Mouse (Mus musculus) urinary bladder, adult 18-20 months (tissue): ENCODE results near the gene Rem2.

Source experiments
- DNase-seq, 2 experiments: peaks; one replicate each; pipeline ENCODE4 v3.0.0; 2022; ENCODE audit warnings: low spot score in 2 of 2, mixed read lengths in 2 of 2

Rem2 gene

GRCm38 (mm10) chr14:54443712-54444618, 31.9 kb upstream of the Rem2 start:
- DNase-seq, result peak in 1 of 2 experiments; percentile 71

DNA sequence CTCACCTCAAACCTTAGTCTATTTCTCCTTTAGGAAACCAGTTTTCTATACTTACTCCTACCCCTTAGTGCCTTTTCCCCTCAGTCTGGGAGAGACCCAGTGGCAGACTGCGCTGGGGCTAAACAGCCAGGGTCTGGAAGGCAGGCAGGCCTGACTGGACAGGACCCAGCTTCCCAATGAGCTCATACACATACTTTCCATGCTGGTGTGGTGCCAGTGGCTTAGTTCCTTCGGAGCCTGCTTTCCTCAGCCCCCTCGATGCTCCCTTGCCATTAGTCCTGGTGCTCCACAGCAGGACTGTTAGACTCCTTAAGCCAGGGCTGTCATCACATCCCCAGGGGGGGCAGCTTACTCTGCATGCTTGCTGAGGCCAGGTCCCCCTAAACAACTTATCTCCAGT, 30.4 kb upstream of the Rem2 start:
- DNase-seq, result no peak

- DNase-seq, result no peak
Observed at GRCm38 (mm10) chr14:54453566-54453965, 22.3 kb upstream of the Rem2 start.

DNA sequence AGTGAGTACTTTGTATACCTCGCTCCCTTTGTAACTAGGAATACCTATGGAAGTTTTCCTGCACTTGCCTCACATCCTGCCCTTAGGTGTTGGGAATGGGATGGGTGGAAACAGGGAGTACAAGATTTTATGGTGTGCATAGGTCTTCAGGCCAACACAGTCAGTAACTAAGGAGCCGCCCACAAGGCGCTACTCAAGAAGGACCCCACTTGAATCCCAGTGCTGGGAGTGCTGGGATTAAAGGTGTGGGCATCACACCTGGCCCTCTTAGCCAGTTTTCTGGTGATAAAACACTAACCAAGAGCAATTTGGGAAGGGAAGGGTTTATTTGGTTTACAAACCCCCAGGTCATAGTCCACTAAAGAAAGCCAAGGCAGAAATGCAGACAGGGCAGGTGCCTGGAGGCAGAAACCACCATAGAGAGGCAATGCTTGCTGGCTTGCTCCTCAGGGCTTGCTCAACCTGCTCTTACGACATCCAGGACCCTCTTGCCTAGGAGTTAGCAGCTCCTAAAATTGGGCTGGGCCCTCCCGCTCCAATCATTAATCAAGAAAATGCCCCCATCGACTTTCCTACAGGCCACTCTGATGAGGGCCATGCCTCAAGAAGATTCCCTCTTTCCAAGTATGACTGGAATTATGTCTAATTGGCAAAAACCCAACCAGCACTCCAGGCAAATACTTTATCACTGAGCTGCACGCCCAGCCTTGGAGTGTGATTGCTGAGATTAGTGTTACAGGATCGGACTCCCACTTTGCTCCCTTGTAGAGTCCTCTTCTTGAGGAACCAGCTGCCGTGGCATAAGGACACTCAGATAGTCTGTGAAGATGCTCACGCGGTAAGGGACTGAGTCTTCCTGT, 21.0 kb upstream of the Rem2 start:
- no peak for DNase-seq

DNA sequence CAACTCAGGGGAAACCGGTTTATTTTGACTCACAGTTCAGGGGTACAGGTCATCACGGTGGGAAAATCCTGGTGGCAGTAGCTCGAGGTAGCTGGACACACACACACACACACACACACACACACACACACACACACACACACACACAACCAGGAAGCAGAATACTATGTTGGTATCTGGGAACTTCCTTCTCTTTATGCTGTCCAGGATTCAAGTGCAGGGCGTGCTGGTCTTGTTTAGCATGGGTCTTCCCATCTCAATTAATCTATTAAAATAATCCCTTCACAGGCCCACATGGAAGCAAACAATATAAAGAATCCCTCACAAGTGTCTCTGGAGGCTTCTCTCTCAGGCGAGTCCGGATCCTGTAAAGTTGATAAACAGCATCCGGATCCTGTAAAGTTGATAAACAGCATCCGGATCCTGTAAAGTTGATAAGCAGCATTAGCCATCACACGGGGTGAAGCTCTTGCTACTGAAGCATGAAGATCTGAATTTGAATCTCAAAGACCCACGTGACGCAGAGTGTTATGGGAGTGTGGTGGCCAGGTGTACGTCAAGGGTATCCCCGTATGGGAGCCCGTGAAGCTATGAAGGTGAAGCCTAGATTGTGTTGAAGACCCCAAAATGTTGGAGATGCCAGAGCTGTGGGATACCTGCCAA, 17.9 kb upstream of the Rem2 start:
- no peak for DNase-seq

DNA sequence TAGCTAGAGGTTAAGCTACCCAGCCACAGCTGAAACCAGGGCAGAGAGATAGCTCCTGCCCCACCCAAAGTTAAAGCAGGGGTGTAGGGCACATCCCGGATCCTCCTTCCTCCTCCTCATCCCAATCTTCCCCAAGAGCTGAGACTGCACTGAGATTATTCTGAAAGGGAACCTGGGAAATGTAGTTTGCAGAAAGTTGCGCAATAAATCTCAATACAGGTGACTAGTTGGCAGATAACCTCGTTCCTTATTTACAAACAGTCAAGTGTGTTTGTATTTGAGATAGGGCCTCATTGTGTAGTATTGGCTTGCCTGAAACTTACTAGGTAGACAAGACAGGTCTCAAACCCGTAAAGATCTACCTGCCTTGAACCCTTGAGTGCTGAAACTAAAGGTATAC, 13.8 kb upstream of the Rem2 start:
- no peak for DNase-seq

DNA sequence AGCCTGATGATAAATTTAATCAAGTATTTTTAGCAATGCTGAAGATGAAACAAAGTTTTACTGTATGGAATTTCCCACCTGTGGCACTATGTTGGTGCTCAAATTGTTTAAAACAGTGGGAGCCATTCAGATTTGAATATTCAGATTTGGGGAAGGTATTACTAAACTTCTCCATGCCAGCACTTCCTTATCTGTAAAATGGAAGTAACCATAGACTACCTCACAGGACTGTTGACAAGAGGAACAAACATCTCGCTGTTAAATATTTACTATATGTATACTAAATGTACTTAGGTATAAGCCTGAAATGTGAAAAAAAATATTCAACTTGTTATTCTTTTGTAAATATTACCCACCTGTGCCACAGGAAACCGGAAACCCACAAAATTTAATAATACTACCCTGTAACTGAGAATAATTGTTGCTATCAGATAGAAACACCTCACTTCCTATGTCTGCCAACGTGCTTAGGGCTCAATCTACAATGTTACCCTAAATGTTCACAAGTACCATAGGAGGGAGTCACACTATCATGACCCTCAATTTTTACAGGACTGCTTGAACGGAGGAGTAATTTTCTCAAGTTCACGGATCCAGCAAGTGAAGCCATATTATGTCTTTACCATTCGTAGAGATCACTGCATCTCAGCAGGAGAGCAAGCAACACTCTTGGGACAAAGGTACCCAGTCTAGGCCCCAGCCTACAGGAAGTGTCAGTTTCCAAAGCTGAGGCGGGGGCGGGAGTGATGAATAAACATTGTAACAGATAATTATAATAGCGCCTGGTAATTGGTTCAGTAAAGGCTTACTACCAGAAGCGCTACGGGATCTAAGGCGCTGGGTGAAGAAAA, 12.6 kb upstream of the Rem2 start:
- no peak for DNase-seq

GRCm38 (mm10) chr14:54463959-54464292, 12.0 kb upstream of the Rem2 start, which contains the start of gene Lrp10:
TSS of gene Lrp10 (plus strand) at chr14:54464137.
- DNase-seq, result peak; percentile 82 to 88

GRCm38 (mm10) chr14:54464293-54465005, 11.5 kb upstream of the Rem2 start:
- peak; percentile 67 to 69 for DNase-seq

DNA sequence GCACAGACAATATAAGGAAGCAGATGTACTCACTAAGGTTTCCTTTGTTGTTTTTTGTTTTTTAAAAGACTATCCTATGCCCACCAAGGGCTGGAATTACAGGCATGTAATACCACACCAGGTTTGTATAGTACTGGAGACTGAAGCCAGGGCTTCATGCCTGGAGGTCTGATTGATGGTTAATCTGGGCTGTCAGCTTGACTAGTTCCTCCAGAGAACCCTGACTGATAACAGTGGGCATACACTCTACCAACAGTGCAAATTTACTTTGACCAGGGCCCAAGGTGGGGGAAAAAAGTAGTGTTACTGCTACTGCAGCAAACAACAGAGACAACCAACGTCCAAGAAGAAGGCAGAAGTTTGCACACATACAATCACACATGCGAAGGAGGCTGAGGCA, 4.4 kb upstream of the Rem2 start:
- no peak for DNase-seq

DNA sequence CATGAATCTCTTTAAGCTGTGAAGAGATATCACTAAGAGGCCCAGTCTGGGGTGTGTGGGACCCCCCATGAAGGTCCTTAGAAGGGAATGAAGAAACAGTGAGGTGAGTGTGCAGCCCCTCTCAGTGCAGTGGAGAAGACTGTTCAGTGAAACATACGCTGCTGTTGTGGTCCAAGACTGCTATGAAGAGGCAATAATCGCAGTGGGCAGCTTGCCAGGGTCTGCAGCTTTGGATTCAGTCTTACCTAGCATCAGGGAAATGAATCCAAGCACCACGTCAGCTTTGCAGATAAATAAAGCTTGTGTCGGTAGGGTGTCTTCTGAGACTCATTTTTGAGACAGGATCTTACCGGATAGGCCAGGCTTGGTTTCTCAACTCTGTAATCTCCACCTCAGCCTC, 3.2 kb upstream of the Rem2 start:
- DNase-seq, result no peak

- DNase-seq, result no peak
Observed at GRCm38 (mm10) chr14:54474744-54475143, 1.2 kb upstream of the Rem2 start.

GRCm38 (mm10) chr14:54477172-54477909, 1.4 kb downstream of the Rem2 start:
- no peak for DNase-seq

DNA sequence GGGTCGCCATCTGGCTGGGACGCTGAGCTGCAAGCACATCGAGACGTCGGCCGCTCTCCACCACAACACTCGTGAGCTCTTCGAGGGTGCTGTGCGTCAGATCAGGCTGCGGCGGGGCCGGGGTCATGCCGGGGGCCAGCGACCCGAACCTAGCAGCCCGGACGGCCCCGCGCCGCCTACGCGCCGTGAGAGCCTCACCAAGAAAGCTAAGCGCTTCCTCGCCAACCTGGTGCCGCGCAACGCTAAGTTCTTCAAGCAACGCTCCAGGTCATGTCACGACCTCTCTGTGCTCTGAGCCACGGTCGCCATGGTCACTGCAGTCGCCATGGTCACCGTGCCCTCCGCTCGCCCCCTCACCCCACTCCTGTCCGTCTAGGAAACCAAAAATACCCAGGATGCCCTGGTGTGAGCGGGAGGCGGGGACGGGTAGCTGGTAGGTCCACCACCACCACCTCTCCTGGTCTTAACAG, 3.6 kb downstream of the Rem2 start:
- DNase-seq, result peak in 1 of 2 experiments; percentile 22

GRCm38 (mm10) chr14:54480673-54481072, 4.8 kb downstream of the Rem2 start:
- no peak for DNase-seq

DNA sequence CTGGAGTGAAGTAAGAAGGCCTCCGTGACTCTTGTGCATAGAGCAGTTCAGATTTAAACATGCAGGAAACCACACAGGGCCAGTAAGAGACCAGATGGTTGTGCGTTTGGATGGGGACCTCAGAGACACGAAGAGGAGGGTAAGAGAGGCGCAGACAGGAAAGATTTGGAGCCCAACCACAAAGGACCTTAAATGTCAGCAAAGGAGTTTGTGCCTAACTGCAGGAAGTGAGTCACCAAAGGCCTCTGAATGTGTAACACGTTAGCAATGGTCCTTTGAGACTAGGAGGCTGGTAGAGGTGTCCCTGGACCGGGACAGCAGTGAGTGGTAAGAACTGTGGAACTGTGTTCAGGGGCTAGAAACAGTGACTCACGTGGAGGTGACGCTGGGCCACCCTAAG, 5.5 kb downstream of the Rem2 start:
- no peak for DNase-seq

DNA sequence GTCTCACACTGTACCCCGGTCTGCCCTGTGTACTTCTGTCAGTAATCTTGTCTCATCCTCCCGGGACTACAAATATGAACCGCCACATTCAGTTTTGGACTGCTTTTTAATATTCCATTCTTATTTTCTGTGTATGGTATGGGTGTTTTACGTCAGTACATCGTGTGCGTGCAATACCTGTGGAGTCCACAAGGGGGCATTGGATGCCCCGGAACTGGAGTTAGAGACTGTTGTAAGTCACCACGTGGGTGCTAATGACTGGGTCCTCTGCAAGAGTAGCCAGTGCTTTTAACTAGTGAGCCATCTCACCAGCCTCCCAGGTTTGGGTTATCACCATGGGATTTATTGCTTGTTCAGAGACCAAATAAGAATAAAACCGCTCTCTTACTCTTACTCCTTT, 6.6 kb downstream of the Rem2 start:
- no peak for DNase-seq

DNA sequence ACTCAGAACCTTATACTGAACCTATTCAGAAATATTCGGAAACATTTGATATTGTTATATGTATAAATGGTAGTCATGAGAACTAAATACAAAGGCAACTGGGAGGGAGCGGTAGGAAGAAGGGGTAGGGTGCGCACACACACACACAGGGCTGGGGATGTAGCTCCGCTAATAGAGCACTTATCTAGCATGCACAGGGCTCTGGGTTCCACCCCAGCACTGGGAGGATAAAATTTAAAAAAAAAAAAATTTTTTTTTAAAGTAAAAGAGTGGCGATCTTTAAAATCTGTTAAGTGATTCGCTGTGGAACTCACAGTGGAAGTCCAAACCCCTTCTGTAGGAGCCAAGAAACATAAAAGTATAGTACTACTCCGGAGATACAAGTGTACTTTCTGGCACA, 10.0 kb downstream of the Rem2 start:
- no peak for DNase-seq

GRCm38 (mm10) chr14:54487732-54488131, 11.8 kb downstream of the Rem2 start:
- DNase-seq, result no peak

- DNase-seq, result no peak
Observed at GRCm38 (mm10) chr14:54488350-54488749, 12.4 kb downstream of the Rem2 start.
